Mouse (Mus musculus): Measurements from ENCODE around the gene Limk2. TPM values are rescaled to one million over a fixed set of nuclear protein-coding genes. Genes with fewer than 3 reads are reported as not detected.
A peak's percentile ranks its signal among the peaks of the same experiment; 100 is the strongest.

The Limk2 gene
- polyA plus RNA-seq, 1 experiment from 2014 or later, result 63.8 TPM

DNA sequence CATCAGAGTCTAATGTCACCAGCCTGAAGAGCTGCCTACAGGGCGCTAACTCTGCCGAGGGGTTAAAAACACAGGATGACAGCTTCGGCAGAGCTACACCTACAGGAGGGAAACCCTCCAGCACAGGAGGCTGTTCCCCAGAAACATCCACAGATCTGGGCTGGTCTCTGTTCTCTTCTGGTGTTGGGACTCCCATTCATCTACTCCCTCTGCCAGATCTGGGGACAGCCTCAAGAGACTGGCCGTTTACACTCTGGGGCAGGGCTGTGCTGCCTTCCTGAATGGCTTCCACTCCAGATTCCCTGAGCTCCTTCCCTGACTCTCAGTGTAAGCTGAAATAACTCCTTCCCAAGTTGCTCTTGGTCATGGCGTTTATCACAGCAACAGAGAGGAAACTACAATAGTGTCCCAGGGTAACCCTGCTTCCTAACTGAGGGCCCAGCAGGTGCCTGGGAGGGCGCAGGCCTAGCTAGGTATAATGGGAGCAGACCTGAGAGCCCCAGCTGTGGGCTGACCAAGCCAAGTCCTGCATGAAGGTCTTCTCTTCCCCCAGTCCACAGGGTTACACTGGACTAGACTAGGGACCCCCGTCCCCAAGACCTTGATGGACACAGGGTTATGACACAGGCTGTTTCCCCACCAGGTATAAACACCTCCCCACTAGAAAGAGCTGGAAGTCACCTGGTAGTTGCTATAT lies 37.2 kb downstream of the Limk2 start:
- Histone ChIP-seq H3K9me3 (ENCODE audit: control insufficient read depth, low read length) (no peaks in the 10 kb centered on the region), H3K27ac (replicated peaks; ENCODE audit: low read depth, low read length) (peak overlapping the region; percentile 80), H3K9ac (ENCODE audit: low read depth, low read length) (peak overlapping the region; percentile 69), H3K4me2 (ENCODE audit: low read depth, low read length) (peak overlapping the region; percentile 75), H3K4me1 (ENCODE audit: control insufficient read depth, insufficient read depth, low read length) (peaks cover 26% of the 10 kb centered on the region), H3K36me3 (ENCODE audit: control insufficient read depth, insufficient read depth, low read length) (no peaks in the 10 kb centered on the region), H3K4me3 (ENCODE audit: low read depth, low read length) (peak overlapping the region; percentile 46), H3K27me3 (replicated peaks; ENCODE audit: control insufficient read depth, insufficient read depth, low read length) (no peaks in the 10 kb centered on the region)
- WGBS, result 25% methylated on average over 6 of the region's 7 CpGs
- no peak; the same call in none of the 2 replicates for ATAC-seq (ENCODE audit: low read depth)
- no peak for DNase-seq (ENCODE audit: low spot score)

DNA sequence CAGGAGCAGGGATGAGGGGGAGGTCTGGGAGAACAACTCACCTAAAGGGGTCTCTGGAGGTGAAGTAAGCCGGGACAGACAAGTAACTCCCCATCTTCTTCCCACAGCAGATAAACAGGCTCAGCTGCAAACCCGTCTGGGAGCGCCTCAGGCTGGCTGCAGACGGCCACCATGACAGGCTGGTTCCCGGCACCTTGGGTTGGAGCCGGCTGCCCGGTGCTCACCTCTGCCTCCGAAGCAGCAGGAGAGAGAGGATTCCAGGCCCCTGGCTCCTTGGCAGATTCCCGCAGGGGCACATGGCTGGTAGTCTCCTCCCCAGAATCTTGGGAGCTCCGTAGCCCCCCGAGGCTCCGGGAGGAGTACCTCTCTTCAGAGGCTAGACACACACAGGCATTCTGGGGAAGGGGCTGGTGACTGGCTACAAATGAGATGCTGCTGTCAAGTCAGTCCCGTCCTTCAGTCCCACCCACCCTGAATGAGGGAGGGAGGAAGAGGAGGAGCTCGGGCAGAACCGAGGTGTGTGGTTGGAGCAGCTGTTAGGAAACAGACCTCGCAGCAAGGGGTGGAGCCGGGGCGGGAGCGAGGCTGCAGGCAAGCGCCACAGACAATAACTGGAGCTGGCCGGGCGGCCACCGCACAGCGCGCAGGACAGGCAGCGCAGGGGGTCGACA lies 37.9 kb downstream of the Limk2 start:
- peak; percentile 96 for DNase-seq (ENCODE audit: low spot score)
- no peaks in the 10 kb centered on the region for H3K27me3 ChIP-seq (replicated peaks; ENCODE audit: control insufficient read depth, insufficient read depth, low read length)
- H3K9me3 ChIP-seq (ENCODE audit: control insufficient read depth, low read length), result no peaks in the 10 kb centered on the region
- no peaks in the 10 kb centered on the region for H3K36me3 ChIP-seq (ENCODE audit: control insufficient read depth, insufficient read depth, low read length)
- H3K27ac ChIP-seq (replicated peaks; ENCODE audit: low read depth, low read length), result peak overlapping the region; percentile 80
- peak overlapping the region; percentile 46 for H3K4me3 ChIP-seq (ENCODE audit: low read depth, low read length)
- peak; percentile 93 for ATAC-seq (ENCODE audit: low read depth)
- peak overlapping the region; percentile 75 for H3K4me2 ChIP-seq (ENCODE audit: low read depth, low read length)
- peak overlapping the region; percentile 69 for H3K9ac ChIP-seq (ENCODE audit: low read depth, low read length)
- H3K4me1 ChIP-seq (ENCODE audit: control insufficient read depth, insufficient read depth, low read length), result peaks cover 26% of the 10 kb centered on the region
- WGBS, result 0% methylated on average over 17 of the region's 27 CpGs

DNA sequence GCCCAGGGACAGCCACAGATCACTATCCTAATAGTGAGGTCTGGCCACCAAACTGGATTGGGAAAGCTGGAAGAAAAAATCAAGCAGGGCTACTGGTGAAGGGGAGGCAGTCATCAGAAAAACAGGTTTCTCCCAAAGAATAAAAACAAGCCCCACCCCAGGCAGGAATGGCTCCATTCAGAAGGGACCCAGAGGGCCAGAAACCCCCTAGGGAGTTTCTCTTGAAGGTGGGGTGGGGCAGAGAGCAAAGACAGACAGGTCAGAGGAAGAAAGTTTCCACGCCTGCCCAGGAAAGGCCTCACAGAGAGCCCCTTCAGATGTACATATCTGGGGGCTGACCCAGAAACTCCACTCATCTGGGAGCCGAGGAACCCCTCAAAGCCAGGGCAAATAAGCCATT lies 38.8 kb downstream of the Limk2 start:
- Histone ChIP-seq H3K27ac (replicated peaks; ENCODE audit: low read depth, low read length) (peak overlapping the region; percentile 74), H3K9me3 (ENCODE audit: control insufficient read depth, low read length) (no peaks in the 10 kb centered on the region), H3K4me2 (ENCODE audit: low read depth, low read length) (peak overlapping the region; percentile 75), H3K9ac (ENCODE audit: low read depth, low read length) (peak overlapping the region; percentile 69; the same call in 1 of the 2 replicates), H3K36me3 (ENCODE audit: control insufficient read depth, insufficient read depth, low read length) (no peaks in the 10 kb centered on the region), H3K4me1 (ENCODE audit: control insufficient read depth, insufficient read depth, low read length) (peaks cover 25% of the 10 kb centered on the region), H3K27me3 (replicated peaks; ENCODE audit: control insufficient read depth, insufficient read depth, low read length) (no peaks in the 10 kb centered on the region), H3K4me3 (ENCODE audit: low read depth, low read length) (peak overlapping the region; percentile 46)
- DNase-seq (ENCODE audit: low spot score), result peak; percentile 42
- ATAC-seq (ENCODE audit: low read depth), result no peak
- WGBS, result 62% methylated on average over 2 of the region's 2 CpGs

DNA sequence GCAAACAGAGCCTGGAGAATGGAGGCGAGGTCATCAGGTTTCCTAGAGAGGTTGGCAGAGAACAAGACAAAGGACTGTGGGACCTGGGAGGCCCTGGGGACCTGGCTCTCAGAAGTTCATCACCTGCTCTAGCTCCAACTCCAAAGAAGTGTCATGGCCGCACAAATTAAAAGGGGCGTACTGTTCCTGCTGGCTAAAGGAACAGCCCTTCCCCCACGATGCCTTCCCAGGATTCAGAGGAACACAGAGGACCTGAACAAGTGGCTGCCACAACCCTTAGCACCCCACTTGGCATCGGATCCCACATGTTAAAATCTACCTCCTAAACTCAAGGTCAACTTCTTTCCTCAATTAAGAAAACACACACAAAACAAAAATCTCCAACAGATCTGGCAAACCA lies 39.5 kb downstream of the Limk2 start:
- no peak for ATAC-seq (ENCODE audit: low read depth)
- 80% methylated on average over 5 of the region's 5 CpGs for WGBS
- no peak for DNase-seq (ENCODE audit: low spot score)
- Histone ChIP-seq H3K36me3 (ENCODE audit: control insufficient read depth, insufficient read depth, low read length) (no peaks in the 10 kb centered on the region), H3K4me2 (ENCODE audit: low read depth, low read length) (peak overlapping the region; percentile 75), H3K9me3 (ENCODE audit: control insufficient read depth, low read length) (no peaks in the 10 kb centered on the region), H3K27me3 (replicated peaks; ENCODE audit: control insufficient read depth, insufficient read depth, low read length) (no peaks in the 10 kb centered on the region), H3K4me3 (ENCODE audit: low read depth, low read length) (peak overlapping the region; percentile 46; the same call in 1 of the 2 replicates), H3K9ac (ENCODE audit: low read depth, low read length) (0 out of 2 replicates have a peak overlapping the region, but pooled peaks have one; percentile 2), H3K4me1 (ENCODE audit: control insufficient read depth, insufficient read depth, low read length) (peaks cover 18% of the 10 kb centered on the region), H3K27ac (replicated peaks; ENCODE audit: low read depth, low read length) (peak overlapping the region; percentile 45; the same call in 1 of the 2 replicates)

DNA sequence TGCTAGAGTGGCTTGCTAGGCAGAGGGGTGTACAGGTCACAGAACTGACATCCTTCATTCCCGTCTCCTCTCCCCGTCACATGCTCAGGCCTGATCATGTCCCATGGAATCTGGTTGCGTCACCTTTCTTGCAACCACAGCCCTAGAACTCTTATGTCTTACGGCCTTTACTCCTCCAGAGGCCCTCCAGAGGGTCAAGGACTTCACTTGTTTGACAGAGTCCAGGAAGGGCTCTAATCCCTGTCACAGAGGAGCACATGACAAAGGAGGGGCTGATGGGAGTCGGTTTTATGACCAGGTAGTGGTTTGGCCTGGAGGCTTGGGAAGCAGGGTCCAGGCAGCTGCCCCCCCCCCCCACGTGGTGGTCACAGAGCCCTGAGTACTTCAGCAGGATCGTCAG lies 40.0 kb downstream of the Limk2 start:
- Histone ChIP-seq H3K27ac (replicated peaks; ENCODE audit: low read depth, low read length) (0 out of 2 replicates have a peak overlapping the region, but pooled peaks have one; percentile 45), H3K9ac (ENCODE audit: low read depth, low read length) (0 out of 2 replicates have a peak overlapping the region, but pooled peaks have one; percentile 2), H3K9me3 (ENCODE audit: control insufficient read depth, low read length) (no peaks in the 10 kb centered on the region), H3K4me1 (ENCODE audit: control insufficient read depth, insufficient read depth, low read length) (peaks cover 13% of the 10 kb centered on the region), H3K4me2 (ENCODE audit: low read depth, low read length) (peak overlapping the region; percentile 75), H3K27me3 (replicated peaks; ENCODE audit: control insufficient read depth, insufficient read depth, low read length) (no peaks in the 10 kb centered on the region), H3K36me3 (ENCODE audit: control insufficient read depth, insufficient read depth, low read length) (no peaks in the 10 kb centered on the region), H3K4me3 (ENCODE audit: low read depth, low read length) (no peak overlapping the region; the same call in 1 of the 2 replicates)
- ATAC-seq (ENCODE audit: low read depth) (no peak), DNase-seq (ENCODE audit: low spot score) (no peak)
- 48% methylated on average over 7 of the region's 7 CpGs for WGBS

DNA sequence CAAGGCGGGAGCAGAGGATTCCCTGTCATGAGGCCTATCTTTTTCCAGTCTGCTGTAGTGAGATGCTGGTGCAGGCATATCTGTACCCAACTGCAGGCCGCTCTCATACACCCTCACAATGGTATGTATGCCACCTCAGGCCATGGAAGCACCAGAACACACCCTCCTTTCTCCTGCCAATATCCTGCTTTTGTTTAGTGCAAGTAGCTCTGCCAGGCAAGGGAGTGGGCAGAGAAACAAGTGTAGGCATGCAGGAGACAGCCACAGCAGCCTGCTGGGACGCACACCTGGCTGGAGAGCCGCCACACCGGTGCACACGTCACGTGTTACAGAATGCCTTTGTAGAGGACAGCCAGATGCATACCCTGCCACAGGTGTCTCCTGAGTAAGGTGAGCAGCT lies 42.6 kb downstream of the Limk2 start:
- WGBS, result 89% methylated on average over 7 of the region's 7 CpGs
- Histone ChIP-seq H3K9me3 (ENCODE audit: control insufficient read depth, low read length) (no peaks in the 10 kb centered on the region), H3K27ac (replicated peaks; ENCODE audit: low read depth, low read length) (0 out of 2 replicates have a peak overlapping the region, but pooled peaks have one; percentile 0), H3K4me1 (ENCODE audit: control insufficient read depth, insufficient read depth, low read length) (no peaks in the 10 kb centered on the region), H3K4me2 (ENCODE audit: low read depth, low read length) (no peak overlapping the region; the same call in 1 of the 2 replicates), H3K9ac (ENCODE audit: low read depth, low read length) (no peak overlapping the region), H3K27me3 (replicated peaks; ENCODE audit: control insufficient read depth, insufficient read depth, low read length) (no peaks in the 10 kb centered on the region), H3K36me3 (ENCODE audit: control insufficient read depth, insufficient read depth, low read length) (no peaks in the 10 kb centered on the region), H3K4me3 (ENCODE audit: low read depth, low read length) (no peak overlapping the region)
- DNase-seq (ENCODE audit: low spot score) (peak; percentile 72), ATAC-seq (ENCODE audit: low read depth) (peak; percentile 31; the same call in 1 of the 2 replicates)

DNA sequence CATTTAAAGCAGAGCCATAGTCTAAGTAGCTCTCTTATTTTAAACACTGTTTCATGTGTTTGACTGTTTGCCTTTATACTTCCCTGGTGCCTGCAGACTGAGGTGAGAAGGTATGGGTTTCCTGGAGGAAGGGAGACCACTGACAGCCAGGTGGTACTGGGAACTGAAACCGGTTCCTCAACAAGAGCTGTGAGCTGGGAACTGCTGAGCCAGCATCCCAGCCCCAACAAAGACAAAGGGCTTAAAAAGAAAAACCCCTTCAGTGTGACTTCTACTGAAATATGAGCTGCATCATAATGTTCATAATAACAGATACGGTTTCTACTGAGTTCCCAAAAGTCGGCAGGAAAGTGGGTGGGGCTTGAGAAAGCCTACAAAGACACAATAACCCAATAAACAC lies 46.1 kb downstream of the Limk2 start:
- Histone ChIP-seq H3K36me3 (ENCODE audit: control insufficient read depth, insufficient read depth, low read length) (peaks cover 30% of the 10 kb centered on the region), H3K9ac (ENCODE audit: low read depth, low read length) (no peak overlapping the region), H3K27me3 (replicated peaks; ENCODE audit: control insufficient read depth, insufficient read depth, low read length) (no peaks in the 10 kb centered on the region), H3K4me1 (ENCODE audit: control insufficient read depth, insufficient read depth, low read length) (no peaks in the 10 kb centered on the region), H3K4me2 (ENCODE audit: low read depth, low read length) (no peak overlapping the region), H3K4me3 (ENCODE audit: low read depth, low read length) (no peak overlapping the region), H3K9me3 (ENCODE audit: control insufficient read depth, low read length) (no peaks in the 10 kb centered on the region), H3K27ac (replicated peaks; ENCODE audit: low read depth, low read length) (no peak overlapping the region)
- DNase-seq (ENCODE audit: low spot score), result peak; percentile 68
- 53% methylated on average over 3 of the region's 3 CpGs for WGBS
- peak; percentile 51; the same call in 1 of the 2 replicates for ATAC-seq (ENCODE audit: low read depth)

DNA sequence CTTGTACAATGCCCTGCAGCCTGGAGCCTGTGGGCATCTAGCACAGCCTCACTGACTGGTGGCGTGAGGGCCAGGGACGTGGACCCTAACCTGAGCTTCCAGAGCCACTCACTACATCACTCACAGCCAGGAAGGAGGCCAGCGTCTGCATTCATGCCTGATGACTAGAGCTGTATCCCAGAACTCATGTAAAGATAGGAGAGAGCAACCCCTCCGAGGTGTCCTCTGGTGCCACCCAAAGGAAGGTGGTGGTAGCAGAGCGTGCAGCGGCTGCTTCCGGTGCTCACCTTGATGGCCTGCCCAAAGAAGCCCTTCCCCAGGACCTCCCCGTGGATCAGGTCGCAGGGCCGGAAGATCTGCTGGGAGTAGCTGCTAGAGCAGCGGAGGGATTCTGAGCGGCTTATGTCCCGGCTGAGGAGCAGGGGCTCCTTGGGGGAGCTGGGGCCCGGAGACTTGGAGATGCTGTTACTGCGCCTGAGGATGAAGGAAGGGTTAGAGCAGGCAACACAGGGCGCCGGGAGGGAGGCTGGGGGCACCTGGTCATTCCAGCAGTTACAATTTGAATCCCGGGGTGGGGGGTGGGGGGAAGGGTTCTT lies 55.9 kb downstream of the Limk2 start:
- Histone ChIP-seq H3K27me3 (replicated peaks; ENCODE audit: control insufficient read depth, insufficient read depth, low read length) (no peaks in the 10 kb centered on the region), H3K9ac (ENCODE audit: low read depth, low read length) (no peak overlapping the region), H3K36me3 (ENCODE audit: control insufficient read depth, insufficient read depth, low read length) (peaks cover 83% of the 10 kb centered on the region), H3K4me3 (ENCODE audit: low read depth, low read length) (no peak overlapping the region), H3K4me2 (ENCODE audit: low read depth, low read length) (no peak overlapping the region), H3K9me3 (ENCODE audit: control insufficient read depth, low read length) (no peaks in the 10 kb centered on the region), H3K4me1 (ENCODE audit: control insufficient read depth, insufficient read depth, low read length) (peaks cover 12% of the 10 kb centered on the region), H3K27ac (replicated peaks; ENCODE audit: low read depth, low read length) (no peak overlapping the region)
- no peak for DNase-seq (ENCODE audit: low spot score)
- ATAC-seq (ENCODE audit: low read depth), result no peak
- 44% methylated on average over 18 of the region's 18 CpGs for WGBS
